Mouse (Mus musculus): Measurements from ENCODE around the gene Cdip1.

GRCm38 (mm10) chr16:4777905-4778609 lies 12.0 kb downstream of the Cdip1 start:
- TF ChIP-seq POLR2A (IDR thresholded peaks at IDR 0.05; ENCODE audit: insufficient read depth, low read length) (no peak), CTCF (IDR thresholded peaks at IDR 0.05; ENCODE audit: low read depth, low read length) (no peak), EP300 (IDR thresholded peaks at IDR 0.05; ENCODE audit: insufficient read depth, low read depth, low read length) (no peak)
